Mouse (Mus musculus) liver, embryonic 11.5 days (tissue): Measurements from ENCODE around the gene Fubp1. TPM values are rescaled to one million over a fixed set of nuclear protein-coding genes. Genes with fewer than 3 reads are reported as not detected.

ENCODE experiments used
- ATAC-seq: fragments of 200-750 bp; cut with Nextera tagmentation; replicated peaks from 2 replicates; pipeline ENCODE4 v1.8.0; 2017; ENCODE audit warnings: moderate number of reproducible peaks, mild to moderate bottlenecking, moderate TSS enrichment, moderate library complexity; ENCODE audit not compliant: low FRiP score
- DNase-seq: peaks from one replicate; pipeline ENCODE4 v3.0.0-alpha.2; 2017; ENCODE audit warnings: low spot score
- H3K27ac ChIP-seq: fragments of 300-500 bp; sonication (generic); 2 replicates; pipeline ENCODE4 v1.5.1; 2014; ENCODE audit warnings: mild to moderate bottlenecking, low read depth, low read length, control low read depth
- H3K27me3 ChIP-seq: fragments of 300-500 bp; sonication (generic); replicated peaks from 2 replicates; pipeline ENCODE4 v1.6.1; 2014; ENCODE audit warnings: low read length, mixed read lengths; ENCODE audit not compliant: control insufficient read depth, insufficient read depth
- H3K36me3 ChIP-seq: fragments of 300-500 bp; sonication (generic); 2 replicates; pipeline ENCODE4 v1.6.1; 2014; ENCODE audit warnings: mild to moderate bottlenecking, low read length, moderate library complexity, mixed read lengths; ENCODE audit not compliant: control insufficient read depth, insufficient read depth
- H3K4me1 ChIP-seq: fragments of 300-500 bp; sonication (generic); replicated peaks from 2 replicates; pipeline ENCODE4 v1.6.1; 2014; ENCODE audit warnings: low read length, mixed read lengths; ENCODE audit not compliant: control insufficient read depth, insufficient read depth
- H3K4me2 ChIP-seq: fragments of 300-500 bp; sonication (generic); 2 replicates; pipeline ENCODE4 v1.6.1; 2014; ENCODE audit warnings: mild to moderate bottlenecking, control low read depth, moderate library complexity
- H3K4me3 ChIP-seq: fragments of 300-500 bp; sonication (generic); 2 replicates; pipeline ENCODE4 v1.5.1; 2014; ENCODE audit warnings: low read depth, low read length, control low read depth
- H3K9ac ChIP-seq: fragments of 300-500 bp; sonication (generic); 2 replicates; pipeline ENCODE4 v1.6.1; 2014; ENCODE audit warnings: low read depth, low read length, control low read depth
- H3K9me3 ChIP-seq: fragments of 300-500 bp; sonication (generic); 2 replicates; pipeline ENCODE4 v1.6.1; 2016; ENCODE audit warnings: low read length, inconsistent platforms, mixed read lengths; ENCODE audit not compliant: control insufficient read depth
- WGBS: fragments of 180-500 bp; shearing (Covaris S2); extraction: QIAGEN DNeasy Blood & Tissue Kit; methylation state at CpG from one replicate; pipeline ENCODE4 v1.1.7; 2014; 5-methylcytosine and 5-hydroxymethylcytosine counted together
- polyA plus RNA-seq: library from polyadenylated mRNA; unstranded; fragments of >200 nt; fragmentation: Nextera tagmentation; extraction: Ambion mirVana; gene quantifications from 2 replicates; pipeline ENCODE4 v1.2.1, GENCODE M21; 2014

Fubp1 gene
- polyA plus RNA-seq, 1 experiment from 2014 or later, result 234 TPM

GRCm38 (mm10) chr3:152170407-152170806, 39.8 kb upstream of the Fubp1 start:
- Histone ChIP-seq H3K27ac (peak overlapping the region; percentile 29; the same call in 1 of the 2 replicates), H3K27me3 (peaks cover 24% of the 10 kb centered on the region), H3K9me3 (no peaks in the 10 kb centered on the region), H3K4me2 (no peak overlapping the region), H3K9ac (no peak overlapping the region), H3K4me3 (no peak overlapping the region), H3K36me3 (no peaks in the 10 kb centered on the region), H3K4me1 (peaks cover 13% of the 10 kb centered on the region)
- ATAC-seq (no peak), DNase-seq (no peak)
- 14% methylated on average over 1 of the region's 1 CpGs for WGBS

- peak; percentile 14; the same call in 1 of the 2 replicates for ATAC-seq
Observed at GRCm38 (mm10) chr3:152171236-152171635, 39.0 kb upstream of the Fubp1 start.

GRCm38 (mm10) chr3:152171862-152172261, 38.4 kb upstream of the Fubp1 start:
- H3K9ac ChIP-seq, result no peak overlapping the region
- H3K4me1 ChIP-seq, result peaks cover 9% of the 10 kb centered on the region
- ATAC-seq (no peak), DNase-seq (no peak)
- H3K9me3 ChIP-seq, result no peaks in the 10 kb centered on the region
- H3K27me3 ChIP-seq, result peaks cover 12% of the 10 kb centered on the region
- H3K27ac ChIP-seq, result no peak overlapping the region
- H3K4me3 ChIP-seq, result no peak overlapping the region
- WGBS, result 55% methylated on average over 7 of the region's 7 CpGs
- H3K4me2 ChIP-seq, result no peak overlapping the region
- H3K36me3 ChIP-seq, result no peaks in the 10 kb centered on the region

More at GRCm38 (mm10) chr3:152171236-152171635, 39.0 kb upstream of the Fubp1 start:
- no peak overlapping the region for H3K27ac ChIP-seq
- WGBS, result 30% methylated on average over 2 of the region's 2 CpGs
- no peaks in the 10 kb centered on the region for H3K36me3 ChIP-seq
- peaks cover 15% of the 10 kb centered on the region for H3K27me3 ChIP-seq
- H3K9ac ChIP-seq, result no peak overlapping the region
- H3K4me2 ChIP-seq, result no peak overlapping the region
- no peak for DNase-seq
- H3K9me3 ChIP-seq, result no peaks in the 10 kb centered on the region
- H3K4me1 ChIP-seq, result peaks cover 9% of the 10 kb centered on the region
- no peak overlapping the region for H3K4me3 ChIP-seq

GRCm38 (mm10) chr3:152172322-152172935, 37.8 kb upstream of the Fubp1 start:
- no peak for DNase-seq
- Histone ChIP-seq H3K36me3 (no peaks in the 10 kb centered on the region), H3K27ac (no peak overlapping the region), H3K9ac (no peak overlapping the region), H3K9me3 (no peaks in the 10 kb centered on the region), H3K27me3 (peaks cover 6% of the 10 kb centered on the region), H3K4me3 (no peak overlapping the region), H3K4me2 (no peak overlapping the region), H3K4me1 (peaks cover 7% of the 10 kb centered on the region)
- no peak for ATAC-seq
- 78% methylated on average over 7 of the region's 7 CpGs for WGBS

- H3K4me3 ChIP-seq, result no peak overlapping the region
- H3K27me3 ChIP-seq, result no peaks in the 10 kb centered on the region
- no peak for DNase-seq
- H3K9ac ChIP-seq, result no peak overlapping the region
- H3K4me2 ChIP-seq, result no peak overlapping the region
- H3K9me3 ChIP-seq, result no peaks in the 10 kb centered on the region
- ATAC-seq, result no peak
- no peaks in the 10 kb centered on the region for H3K4me1 ChIP-seq
- no peak overlapping the region for H3K27ac ChIP-seq
- peaks cover 8% of the 10 kb centered on the region for H3K36me3 ChIP-seq
- 86% methylated on average over 4 of the region's 4 CpGs for WGBS
Observed at GRCm38 (mm10) chr3:152178816-152179215, 31.4 kb upstream of the Fubp1 start.

- no peaks in the 10 kb centered on the region for H3K27me3 ChIP-seq
- no peak overlapping the region for H3K4me2 ChIP-seq
- H3K9me3 ChIP-seq, result no peaks in the 10 kb centered on the region
- H3K4me1 ChIP-seq, result no peaks in the 10 kb centered on the region
- DNase-seq (no peak), ATAC-seq (no peak)
- no peak overlapping the region for H3K4me3 ChIP-seq
- 73% methylated on average over 1 of the region's 1 CpGs for WGBS
- H3K27ac ChIP-seq, result no peak overlapping the region
- peaks cover 8% of the 10 kb centered on the region for H3K36me3 ChIP-seq
- H3K9ac ChIP-seq, result no peak overlapping the region
Observed at GRCm38 (mm10) chr3:152179285-152179684, 30.9 kb upstream of the Fubp1 start.

GRCm38 (mm10) chr3:152180624-152181023, 29.6 kb upstream of the Fubp1 start:
- Histone ChIP-seq H3K4me3 (no peak overlapping the region), H3K9ac (no peak overlapping the region), H3K4me2 (no peak overlapping the region), H3K36me3 (peaks cover 8% of the 10 kb centered on the region), H3K4me1 (no peaks in the 10 kb centered on the region), H3K9me3 (no peaks in the 10 kb centered on the region), H3K27me3 (no peaks in the 10 kb centered on the region), H3K27ac (no peak overlapping the region)
- WGBS, result 86% methylated on average over 4 of the region's 4 CpGs
- DNase-seq (no peak), ATAC-seq (peak; percentile 47; the same call in 1 of the 2 replicates)

- H3K9ac ChIP-seq, result no peak overlapping the region
Observed at GRCm38 (mm10) chr3:152183522-152183921, 26.7 kb upstream of the Fubp1 start.

GRCm38 (mm10) chr3:152186106-152186505, 24.1 kb upstream of the Fubp1 start:
- H3K4me1 ChIP-seq, result peaks cover 15% of the 10 kb centered on the region
- no peak overlapping the region for H3K4me2 ChIP-seq
- no peak overlapping the region for H3K27ac ChIP-seq
- H3K9me3 ChIP-seq, result no peaks in the 10 kb centered on the region
- no peak for ATAC-seq
- WGBS, result 81% methylated on average over 6 of the region's 6 CpGs
- H3K4me3 ChIP-seq, result no peak overlapping the region
- no peak overlapping the region for H3K9ac ChIP-seq
- no peaks in the 10 kb centered on the region for H3K27me3 ChIP-seq
- DNase-seq, result no peak
- H3K36me3 ChIP-seq, result peaks cover 15% of the 10 kb centered on the region

More at GRCm38 (mm10) chr3:152183522-152183921, 26.7 kb upstream of the Fubp1 start:
- WGBS, result 85% methylated on average over 9 of the region's 9 CpGs
- Histone ChIP-seq H3K36me3 (peaks cover 15% of the 10 kb centered on the region), H3K4me2 (no peak overlapping the region), H3K4me1 (no peaks in the 10 kb centered on the region), H3K9me3 (no peaks in the 10 kb centered on the region), H3K4me3 (no peak overlapping the region), H3K27ac (no peak overlapping the region), H3K27me3 (no peaks in the 10 kb centered on the region)
- DNase-seq, result no peak
- ATAC-seq, result no peak
